Mouse (Mus musculus) heart, postnatal 0 days (tissue): ENCODE measurements around the gene Pde4b.

Experiments used
- CTCF ChIP-seq: IDR thresholded peaks from 2 replicates; pipeline ENCODE4 v1.5.1; 2016; ENCODE audit warnings: antibody characterized with exemption, control low read depth, low read depth
- EP300 ChIP-seq: IDR thresholded peaks from 2 replicates; pipeline ENCODE4 v1.6.1; 2016; ENCODE audit warnings: antibody characterized with exemption, low read depth

GRCm38 (mm10) chr4:102272313-102272712 lies 185.0 kb downstream of the Pde4b start:
- TF ChIP-seq CTCF = no peak
- TF ChIP-seq EP300 = no peak
